Mouse (Mus musculus): Measurements from ENCODE around the gene Qprt.

Qprt gene

GRCm38 (mm10) chr7:127121911-127122270 is at the start of gene Qprt:
TSS of gene Qprt (minus strand) at chr7:127122226.
- DNase-seq (ENCODE audit: low spot score), result no peak

GRCm38 (mm10) chr7:127166501-127166900 is 44.5 kb upstream of the Qprt start:
- DNase-seq (ENCODE audit: low spot score), result no peak

- DNase-seq (ENCODE audit: low spot score), result no peak
Observed at GRCm38 (mm10) chr7:127165607-127166493, 43.8 kb upstream of the Qprt start.

GRCm38 (mm10) chr7:127164002-127164401 is 42.0 kb upstream of the Qprt start:
- DNase-seq (ENCODE audit: low spot score), result no peak

DNA sequence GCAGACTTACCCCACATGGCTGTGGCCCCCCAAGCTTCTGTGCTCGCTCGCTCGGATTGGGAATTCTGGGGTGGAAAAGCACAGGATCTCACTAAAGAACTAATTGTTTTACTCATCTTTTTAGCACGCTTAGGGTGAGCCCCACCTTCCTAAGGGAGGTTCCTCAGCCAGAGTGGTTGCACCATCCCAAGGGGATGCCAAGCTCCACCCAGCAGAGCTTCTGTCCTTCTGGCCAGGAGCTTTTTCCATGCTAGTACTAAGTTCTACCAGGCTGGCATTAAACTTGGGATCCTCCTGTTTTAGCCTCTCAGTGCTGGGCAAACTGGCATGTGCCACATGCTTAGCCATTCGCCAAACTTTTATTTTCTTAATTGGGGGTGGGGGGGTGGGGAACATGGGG is 40.5 kb upstream of the Qprt start:
- no peak for DNase-seq (ENCODE audit: low spot score)

GRCm38 (mm10) chr7:127157548-127157947 is 35.5 kb upstream of the Qprt start:
- no peak for DNase-seq (ENCODE audit: low spot score)

GRCm38 (mm10) chr7:127153477-127153876 is 31.5 kb upstream of the Qprt start:
- no peak for DNase-seq (ENCODE audit: low spot score)

- DNase-seq (ENCODE audit: low spot score), result no peak
Observed at GRCm38 (mm10) chr7:127152464-127152863, 30.4 kb upstream of the Qprt start.

DNA sequence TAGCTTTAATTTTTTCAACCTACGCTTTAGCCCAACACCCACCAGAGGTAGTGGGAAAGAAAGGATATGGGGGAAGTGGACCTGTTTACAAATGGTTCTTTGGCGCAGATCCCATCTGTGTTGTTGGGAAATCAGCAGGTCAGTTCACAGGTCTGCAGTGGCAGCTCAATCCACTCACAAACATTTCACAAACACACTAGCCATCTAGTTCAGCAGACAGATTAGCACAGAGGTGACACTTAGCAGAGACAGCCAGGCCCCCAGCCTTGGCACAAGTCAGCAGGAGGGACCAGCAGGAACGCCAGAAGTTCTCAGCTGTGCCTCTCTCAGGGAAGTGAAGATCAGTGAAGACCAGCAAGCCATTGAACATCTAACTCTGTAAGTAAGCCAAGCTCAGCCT is 25.9 kb upstream of the Qprt start:
- no peak for DNase-seq (ENCODE audit: low spot score)

DNA sequence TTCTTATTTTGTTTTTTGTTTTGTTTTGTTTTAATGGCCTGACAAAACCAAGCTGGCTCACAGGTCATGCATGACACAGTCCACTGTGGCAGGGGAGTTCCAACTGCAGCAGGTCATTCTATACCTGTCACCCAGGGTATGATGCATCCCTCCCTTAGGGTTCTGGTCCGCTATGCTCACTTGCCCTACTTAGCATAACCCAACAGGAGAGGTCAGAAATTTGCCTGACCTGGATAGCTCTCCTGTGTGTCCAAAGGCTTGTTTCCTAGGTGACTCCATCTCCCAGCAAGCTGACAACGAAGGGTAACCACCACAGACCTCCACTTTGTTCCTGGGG is 24.2 kb upstream of the Qprt start:
- DNase-seq (ENCODE audit: low spot score), result no peak

- no peak for DNase-seq (ENCODE audit: low spot score)
Observed at GRCm38 (mm10) chr7:127145387-127146266, 23.6 kb upstream of the Qprt start.

DNA sequence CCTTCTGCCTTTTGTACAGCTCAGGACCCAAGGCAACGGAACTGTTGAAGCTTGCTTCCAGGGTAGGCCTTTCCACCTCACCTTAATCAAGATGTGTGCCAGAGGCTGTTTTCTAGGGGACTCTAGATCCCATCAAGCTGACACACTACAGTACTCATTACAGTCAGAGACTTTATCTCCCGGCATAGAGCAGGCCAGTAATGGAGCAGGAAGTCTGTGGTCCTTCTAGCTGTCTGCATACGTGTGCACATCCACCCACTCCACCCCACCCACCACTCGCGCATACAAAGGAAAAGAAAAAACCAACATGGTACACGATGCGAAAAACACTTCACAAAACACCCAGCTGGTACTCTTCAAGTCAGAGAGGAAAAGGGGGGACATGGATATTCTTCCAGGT is 22.4 kb upstream of the Qprt start:
- DNase-seq (ENCODE audit: low spot score), result no peak

DNA sequence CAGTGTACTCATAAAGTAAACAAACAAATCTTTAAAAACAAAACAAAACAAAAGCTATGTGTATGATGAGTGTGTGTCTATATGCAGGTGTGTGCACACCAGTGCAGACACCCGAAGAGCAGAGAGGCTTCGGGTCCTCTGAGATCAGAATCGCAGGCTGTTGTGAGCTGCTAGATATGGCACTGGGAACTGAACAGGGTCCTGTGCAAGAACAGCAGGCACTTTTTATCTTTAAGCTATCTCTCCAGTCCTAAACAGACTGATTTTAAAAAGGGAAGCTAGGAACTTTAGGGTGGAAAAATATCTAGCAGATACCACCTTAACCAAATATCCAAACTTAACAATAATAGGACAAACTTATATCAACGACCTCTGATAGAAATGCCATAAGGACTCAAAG is 20.6 kb upstream of the Qprt start:
- DNase-seq (ENCODE audit: low spot score), result no peak

DNA sequence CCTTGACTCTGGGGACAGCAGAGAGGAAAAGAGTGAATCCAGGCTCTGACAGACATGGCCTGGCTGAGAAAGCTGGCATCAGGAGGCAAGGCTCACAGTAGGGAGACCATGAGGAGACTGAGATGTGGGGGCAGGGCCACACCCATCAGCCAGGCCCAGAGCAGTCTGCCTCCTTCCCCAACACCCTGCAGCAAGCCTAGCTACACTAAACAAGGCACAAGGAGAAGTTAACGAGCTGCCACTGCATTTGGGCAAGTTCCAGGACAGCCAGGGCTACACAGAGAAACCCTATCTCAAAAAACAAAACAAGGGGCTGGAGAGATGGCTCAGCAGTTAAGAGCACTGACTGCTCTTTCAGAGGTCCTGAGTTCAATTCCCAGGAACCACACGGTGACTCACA is 20.2 kb upstream of the Qprt start:
- no peak for DNase-seq (ENCODE audit: low spot score)

- no peak for DNase-seq (ENCODE audit: low spot score)
Observed at GRCm38 (mm10) chr7:127140623-127141404, 18.8 kb upstream of the Qprt start.

DNA sequence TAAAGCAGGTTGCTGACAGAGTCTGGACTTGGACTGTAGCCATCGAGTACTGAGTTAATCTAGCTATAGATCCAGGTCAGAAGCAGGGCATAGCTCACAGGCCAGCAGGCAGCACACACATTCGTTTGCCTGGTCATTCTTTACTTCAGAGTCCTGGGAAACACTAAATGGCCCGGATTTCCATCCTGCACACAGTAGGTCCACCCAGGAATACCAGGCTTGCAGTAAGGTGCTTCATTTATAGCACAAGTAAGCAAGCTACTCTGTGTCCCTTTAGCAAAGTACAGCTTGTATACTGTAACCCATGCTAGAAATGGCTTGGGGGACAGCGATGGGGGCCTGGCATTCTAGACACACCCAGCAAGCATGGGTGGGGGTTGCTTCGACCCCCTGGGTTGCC is 17.5 kb upstream of the Qprt start:
- no peak for DNase-seq (ENCODE audit: low spot score)

DNA sequence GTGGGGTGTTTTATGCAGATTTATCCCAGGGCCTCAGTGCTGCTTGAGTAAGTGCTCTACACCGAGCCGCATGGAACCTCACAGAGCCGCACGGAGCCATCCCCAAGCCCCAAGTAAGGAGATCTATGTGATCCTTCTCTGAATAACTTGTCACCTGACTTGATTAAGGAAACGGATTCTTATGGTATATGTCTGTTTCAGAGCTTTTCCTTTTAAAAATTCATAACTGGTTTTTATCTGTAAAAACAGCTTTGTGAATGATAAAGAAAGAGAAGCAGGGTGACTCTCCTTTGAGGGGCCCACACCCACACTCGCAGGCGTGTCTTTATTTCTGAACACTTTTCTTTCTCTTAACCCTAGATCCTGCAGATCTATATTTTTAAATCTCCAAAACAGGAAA is 17.1 kb upstream of the Qprt start:
- no peak for DNase-seq (ENCODE audit: low spot score)

- DNase-seq (ENCODE audit: low spot score), result no peak
Observed at GRCm38 (mm10) chr7:127137262-127138017, 15.4 kb upstream of the Qprt start, which contains the start of gene Spn. TSS of gene Spn (minus strand) at chr7:127137823.

GRCm38 (mm10) chr7:127136181-127137071 is 14.4 kb upstream of the Qprt start:
- DNase-seq (ENCODE audit: low spot score), result no peak

GRCm38 (mm10) chr7:127134821-127135447 is 12.9 kb upstream of the Qprt start:
- DNase-seq (ENCODE audit: low spot score), result no peak

Data from lung, postnatal 25 days (tissue).